Mouse (Mus musculus) kidney, postnatal 14 days (tissue): ENCODE measurements around the gene Ubr2.

ENCODE experiments used
- DNase-seq: peaks from one replicate; pipeline ENCODE4 v3.0.0; 2022; ENCODE audit warnings: mixed read lengths

Ubr2 gene

GRCm38 (mm10) chr17:46926192-46926591 is 84.2 kb downstream of the Ubr2 start:
- no peak for DNase-seq

DNA sequence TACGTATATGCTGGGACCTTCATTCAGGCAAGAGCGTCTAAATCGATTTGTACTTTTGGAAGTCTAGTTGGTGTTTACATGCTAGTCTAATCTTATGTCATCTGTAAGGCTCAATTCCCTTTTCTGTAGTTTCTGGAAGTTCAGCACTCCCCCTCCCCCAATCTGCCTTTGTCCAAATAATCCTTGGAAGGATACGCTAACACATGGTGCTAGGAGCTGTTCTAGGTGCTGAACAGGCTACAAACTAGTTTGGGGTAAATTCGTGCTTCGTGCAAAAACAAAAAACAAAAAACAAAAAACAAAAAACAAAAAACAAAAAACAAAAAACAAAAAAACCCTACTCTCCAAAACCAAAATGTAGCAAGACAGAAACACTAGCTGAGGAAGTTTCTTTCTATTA is 89.5 kb downstream of the Ubr2 start:
- DNase-seq: peak; percentile 24

GRCm38 (mm10) chr17:46918951-46919350 is 91.4 kb downstream of the Ubr2 start:
- DNase-seq: no peak

DNA sequence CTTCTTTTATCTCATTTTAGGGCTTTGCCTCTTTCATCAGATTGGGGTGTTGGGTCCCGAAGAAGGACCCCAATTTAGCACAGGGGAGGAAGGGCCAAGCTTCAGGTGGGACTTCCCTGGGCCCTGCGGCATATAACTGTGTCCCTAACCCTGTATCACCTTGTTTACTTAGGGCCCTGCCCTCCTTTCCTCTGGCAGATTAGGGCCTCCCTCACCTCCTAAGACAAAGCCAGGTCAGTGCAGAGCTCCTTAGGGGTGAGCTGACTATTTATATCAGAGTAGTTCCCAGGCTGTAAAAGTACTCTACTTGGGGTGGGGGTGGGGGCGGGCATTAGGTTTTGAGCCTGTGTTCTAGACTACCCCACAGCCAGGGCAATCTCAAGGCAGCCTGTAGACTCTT is 95.2 kb downstream of the Ubr2 start:
- no peak for DNase-seq

GRCm38 (mm10) chr17:46912331-46912730 is 98.0 kb downstream of the Ubr2 start:
- DNase-seq: no peak

DNA sequence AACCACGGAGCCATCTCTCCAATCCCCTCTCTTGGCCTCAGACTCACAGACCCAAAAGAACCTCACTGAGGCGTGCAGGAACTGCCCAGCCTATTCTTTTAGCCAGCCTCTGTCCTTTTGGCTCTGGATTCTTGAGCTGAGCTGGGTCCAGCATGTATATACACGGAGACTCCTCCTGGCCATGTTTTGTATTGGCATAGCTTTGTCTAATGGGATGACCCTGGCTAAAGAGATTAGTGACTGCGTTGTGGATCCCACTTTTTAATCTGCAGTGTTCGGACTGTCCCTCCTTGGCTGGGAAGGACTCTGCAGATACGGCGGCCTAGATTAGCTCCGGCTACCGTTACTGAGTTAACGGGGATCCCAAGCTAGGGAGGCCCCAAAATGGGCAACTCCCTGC is 100.2 kb downstream of the Ubr2 start, which contains the start of gene Prph2:
Gene Prph2, plus strand, starts transcription at position 274 of the 400 bp plus-strand sequence.
- no peak for DNase-seq

DNA sequence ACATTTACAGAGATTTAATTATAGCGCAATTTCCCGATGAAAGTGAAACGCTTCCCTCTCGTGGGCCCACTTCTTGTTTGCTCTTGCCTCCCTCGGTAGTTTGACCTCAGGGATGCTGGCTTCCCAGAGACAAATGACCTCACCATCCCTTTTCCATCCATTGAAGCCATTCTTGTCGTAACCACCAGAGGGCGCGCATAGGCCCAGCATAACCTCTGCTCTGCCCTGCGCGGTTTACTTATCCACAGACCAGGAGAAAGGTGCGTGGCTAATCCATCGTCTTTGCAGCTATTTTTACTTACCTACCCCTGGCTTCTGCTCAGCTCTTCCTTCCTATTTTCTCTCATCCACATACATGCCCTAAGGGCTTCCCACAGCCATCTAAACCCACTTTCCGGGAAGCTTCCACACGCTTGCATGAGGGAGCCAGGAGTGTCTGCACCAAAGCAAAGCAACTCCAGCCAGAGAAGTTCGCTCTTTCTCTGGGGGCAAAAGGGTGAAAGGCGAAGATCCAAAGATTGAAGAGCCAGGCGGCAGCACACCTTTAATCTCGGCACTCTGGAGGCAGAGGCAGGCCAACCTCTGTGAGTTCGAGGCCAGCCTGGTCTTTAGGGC is 106.4 kb downstream of the Ubr2 start:
- DNase-seq: peak; percentile 83

DNA sequence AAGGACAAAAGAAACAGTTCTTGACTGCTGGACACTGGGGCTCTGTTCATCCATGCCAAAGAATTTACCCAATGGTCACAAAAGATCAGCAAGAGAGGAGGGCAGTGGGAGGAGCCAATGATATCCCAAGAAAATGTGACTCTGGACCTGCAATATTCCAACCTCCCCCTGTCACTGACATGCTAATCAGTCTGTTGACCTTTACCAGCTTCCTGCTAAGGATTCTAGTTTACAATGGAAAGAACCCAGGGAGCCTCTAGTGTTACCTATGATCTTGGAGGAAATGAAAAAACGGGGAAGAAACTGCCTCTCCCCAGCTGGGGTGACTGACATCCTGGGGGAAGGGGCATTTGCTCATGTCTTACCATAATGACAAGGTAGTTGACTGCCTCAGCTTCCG is 109.4 kb downstream of the Ubr2 start:
- no peak for DNase-seq

DNA sequence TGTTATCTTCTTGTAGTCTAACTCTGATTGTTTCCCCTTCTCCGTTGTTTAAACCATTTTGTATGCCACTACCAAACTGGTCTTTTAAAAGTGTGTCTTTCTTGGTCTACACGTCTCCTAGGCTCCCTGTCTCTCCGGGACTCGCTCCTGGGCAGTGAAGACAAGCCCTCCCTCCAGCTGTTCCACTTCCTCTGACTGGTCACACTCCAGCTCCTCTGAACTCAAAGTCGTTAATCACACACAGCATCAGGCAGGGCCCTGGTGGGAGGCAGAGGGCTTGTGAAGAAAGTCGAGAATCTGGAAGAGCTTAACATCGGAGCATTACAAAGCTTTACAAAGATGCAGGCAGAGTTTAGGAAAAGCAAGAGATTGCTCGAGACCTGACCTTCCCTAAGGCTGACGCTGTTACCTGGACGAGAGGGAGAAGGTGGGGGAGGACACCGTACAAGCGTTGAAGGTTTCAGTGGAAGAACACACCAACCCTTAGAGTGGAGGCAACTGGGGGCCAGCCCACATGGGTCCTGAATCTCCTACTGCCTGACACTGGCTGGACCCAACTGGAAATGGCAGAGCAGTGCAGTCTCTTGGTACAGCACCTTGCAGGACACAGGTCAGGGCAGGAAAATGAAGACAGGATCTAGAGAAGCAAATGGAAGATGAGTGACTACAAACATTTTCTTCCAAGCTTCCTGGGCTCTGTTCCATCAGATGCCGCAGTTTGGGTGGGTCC is 113.0 kb downstream of the Ubr2 start:
- peak; percentile 71 for DNase-seq

DNA sequence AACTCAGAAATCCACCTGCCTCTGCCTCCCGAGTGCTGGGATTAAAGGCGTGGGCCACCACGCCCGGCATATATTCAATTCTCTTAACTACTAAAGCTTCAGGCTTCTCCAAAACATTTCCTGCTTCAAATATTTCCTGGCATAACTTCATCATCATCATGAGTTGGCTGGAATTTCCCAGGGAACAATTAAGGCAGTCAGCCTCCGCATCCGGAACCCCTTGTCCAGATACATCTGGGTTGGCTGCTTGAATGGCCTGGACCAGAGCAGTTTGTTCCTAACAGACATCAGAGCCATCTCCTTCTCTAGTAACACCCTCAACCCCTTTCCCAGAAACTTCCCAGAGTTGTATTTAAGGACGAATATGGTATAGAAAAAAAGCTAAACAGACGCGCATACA is 114.9 kb downstream of the Ubr2 start:
- peak; percentile 67 for DNase-seq

DNA sequence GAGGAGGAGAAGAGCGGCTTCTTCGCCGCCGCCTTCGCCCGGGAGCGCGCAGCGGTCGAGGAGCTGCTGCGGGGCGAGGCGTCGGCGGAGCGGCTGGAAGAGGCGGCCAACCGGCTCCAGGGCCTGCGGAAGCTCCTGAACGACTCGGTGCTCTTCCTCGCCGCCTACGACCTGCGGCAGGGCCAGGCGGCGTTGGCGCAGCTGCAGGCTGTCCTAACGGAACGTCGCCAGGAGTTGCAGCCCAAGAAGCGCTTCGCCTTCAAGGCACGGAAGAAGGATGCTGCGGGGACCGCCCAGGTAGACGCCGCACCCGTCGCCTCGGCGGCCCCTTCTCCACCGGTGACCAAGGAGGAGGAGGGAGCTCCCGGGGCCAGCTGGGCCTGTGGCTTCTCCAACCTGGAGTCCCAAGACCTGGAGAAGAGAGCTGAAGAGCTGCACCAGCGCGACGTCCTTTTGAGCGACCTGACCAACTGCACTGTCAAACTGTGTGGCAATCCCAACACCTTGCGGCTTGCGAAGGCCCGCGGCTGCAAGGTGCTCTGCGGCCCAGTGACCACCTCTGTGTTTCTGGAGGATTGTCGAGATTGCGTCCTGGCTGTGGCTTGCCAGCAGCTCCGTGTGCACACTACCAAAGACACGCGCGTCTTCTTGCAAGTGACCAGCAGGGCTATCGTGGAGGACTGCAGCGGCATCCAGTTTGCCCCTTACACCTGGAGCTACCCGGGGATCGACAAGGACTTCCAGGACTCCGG is 119.3 kb downstream of the Ubr2 start:
- peak; percentile 57 for DNase-seq

- peak; percentile 98 for DNase-seq
Observed at GRCm38 (mm10) chr17:46890116-46890815, 120.1 kb downstream of the Ubr2 start, which contains the start of gene Tbcc. Gene Tbcc, plus strand, starts transcription at chr17:46890684.

DNA sequence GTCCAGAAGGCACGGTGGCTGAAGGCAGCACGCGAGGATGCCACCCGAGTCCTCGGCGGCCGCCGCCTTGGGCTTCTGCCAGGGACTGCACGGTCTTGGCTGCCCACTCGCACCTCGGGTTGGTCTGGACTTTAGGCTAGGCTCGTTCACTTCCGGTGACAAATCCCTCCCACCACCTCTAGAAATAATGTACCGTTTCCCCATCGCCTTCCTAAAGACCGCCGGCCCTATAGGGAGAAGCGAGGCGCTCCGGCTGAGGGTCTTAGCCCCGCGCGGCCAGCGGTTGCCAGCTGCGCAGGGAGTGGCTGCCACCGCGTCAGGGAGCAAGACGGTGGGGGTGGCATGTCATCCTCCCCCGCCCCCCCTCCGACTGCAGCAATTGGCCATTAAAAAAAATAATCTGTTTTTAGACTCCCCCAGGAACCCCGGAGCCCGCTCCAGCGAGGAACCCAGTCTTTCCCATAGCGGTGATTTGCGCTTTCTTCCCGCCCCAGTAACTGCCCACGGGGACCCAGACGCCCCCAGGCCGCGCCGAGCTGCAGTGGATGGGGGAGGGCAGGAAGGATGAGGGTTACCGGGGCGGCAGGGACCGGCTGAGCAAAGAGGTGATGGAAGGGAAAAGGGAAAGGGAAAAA is 120.8 kb downstream of the Ubr2 start:
- peak; percentile 89 for DNase-seq

DNA sequence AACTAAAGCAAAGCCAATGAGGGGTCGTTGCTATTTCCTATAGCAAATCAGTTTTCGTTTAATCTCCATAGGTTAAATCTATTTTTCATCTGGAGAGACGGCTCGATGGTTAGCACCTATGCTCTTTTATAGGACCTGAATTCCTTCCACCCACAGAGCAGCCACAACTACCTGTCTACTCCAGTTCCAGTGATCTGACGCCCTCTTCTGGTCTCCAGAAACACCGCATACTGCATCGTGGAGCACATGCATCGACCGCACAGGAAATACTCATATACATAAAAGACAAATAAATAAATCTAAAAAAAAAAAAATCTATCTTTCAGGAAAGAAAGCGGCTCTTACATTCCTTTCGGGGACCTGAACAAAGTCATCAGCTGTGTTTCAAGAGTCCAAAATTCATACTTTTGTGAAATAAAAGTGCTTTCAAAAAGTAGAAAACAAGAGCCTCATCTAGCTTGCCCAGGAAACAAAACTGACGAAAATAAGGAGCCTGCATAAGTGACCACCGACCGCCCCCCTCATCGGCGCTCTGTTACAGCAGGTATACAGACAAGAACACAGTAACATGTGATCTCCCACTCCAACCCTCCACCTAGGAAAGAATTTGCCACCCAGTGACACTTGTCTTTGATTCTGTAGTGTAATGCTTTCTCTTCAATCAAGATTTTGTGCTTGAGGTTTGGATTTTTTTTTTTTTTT is 121.7 kb downstream of the Ubr2 start:
- peak; percentile 73 for DNase-seq

DNA sequence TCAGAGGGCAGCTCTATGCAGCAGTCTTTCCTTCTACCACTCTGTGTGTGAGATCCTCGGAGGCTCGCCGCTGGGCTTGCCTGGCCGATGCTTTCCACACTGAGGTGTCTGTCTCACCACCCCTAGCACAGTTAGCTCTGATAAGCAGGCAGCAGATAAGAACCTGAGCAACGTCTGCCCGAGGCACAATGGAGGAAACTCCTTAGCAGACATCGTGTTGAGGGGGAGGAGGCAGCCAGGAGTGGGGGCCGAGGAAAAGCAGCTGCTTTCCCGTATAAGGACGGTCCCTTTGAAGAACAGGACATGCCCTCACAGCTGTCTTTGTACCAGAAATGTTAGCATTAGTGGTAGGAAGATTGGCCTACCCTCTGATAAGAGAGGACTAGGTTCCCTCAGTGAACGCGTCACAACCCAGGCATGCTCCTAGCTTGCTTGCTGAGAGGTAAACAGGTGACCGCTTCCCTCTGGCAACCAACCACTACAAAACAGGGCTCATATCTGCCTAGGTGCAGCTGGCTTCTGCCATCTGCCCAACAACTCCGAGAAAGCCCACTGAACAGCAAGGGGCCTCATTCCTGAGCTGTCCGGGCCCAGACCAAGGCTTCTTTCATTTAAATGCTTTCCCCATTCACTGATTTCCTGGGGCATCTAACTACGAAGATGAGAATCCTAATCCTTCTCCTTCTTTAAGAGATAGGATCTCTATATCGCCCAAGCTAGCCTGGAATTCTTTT is 124.3 kb downstream of the Ubr2 start:
- DNase-seq: no peak

- no peak for DNase-seq
Observed at GRCm38 (mm10) chr17:46885218-46885909, 125.0 kb downstream of the Ubr2 start.

DNA sequence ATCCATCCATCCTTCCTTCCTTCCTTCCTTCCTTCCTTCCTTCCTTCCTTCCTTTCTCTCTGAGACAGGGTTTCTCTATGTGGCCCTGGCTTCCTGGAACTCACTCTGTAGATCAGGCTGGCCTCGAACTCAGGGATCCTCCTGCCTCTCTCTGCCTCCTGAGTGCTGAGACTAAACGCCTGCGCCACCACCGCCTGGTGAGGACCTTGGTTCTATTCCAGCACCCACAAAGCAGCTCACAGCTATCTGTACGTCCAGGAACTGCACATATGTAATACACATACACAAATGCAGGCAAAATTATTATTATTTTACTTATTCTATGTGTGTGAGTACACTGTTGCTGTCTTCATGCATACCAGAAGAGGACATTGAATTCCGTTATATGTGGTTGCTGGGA is 125.6 kb downstream of the Ubr2 start:
- DNase-seq: no peak

- DNase-seq: peak; percentile 38
Observed at GRCm38 (mm10) chr17:46883107-46883506, 127.2 kb downstream of the Ubr2 start.

DNA sequence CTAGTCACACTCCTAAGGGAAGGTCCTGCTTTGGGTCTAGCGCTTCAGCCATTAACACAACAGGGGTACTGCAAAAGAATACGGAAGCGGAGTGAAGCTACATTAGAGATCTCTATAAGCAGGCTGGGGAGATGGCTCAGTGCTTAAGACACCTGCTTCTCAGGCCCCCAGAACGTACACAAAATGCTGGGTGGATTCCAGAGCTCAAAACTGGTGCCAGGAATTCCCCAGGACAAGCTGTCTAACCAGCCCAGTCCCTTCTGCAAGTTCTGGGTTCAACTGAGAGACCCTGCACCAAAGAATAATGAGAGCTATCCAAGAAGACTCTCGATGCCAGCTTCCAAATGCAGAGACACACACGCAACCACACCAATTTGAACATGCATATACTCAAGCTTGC is 128.6 kb downstream of the Ubr2 start:
- DNase-seq: no peak

GRCm38 (mm10) chr17:46880322-46880721 is 130.0 kb downstream of the Ubr2 start:
- no peak for DNase-seq
